Mouse (Mus musculus) embryonic facial prominence, embryonic 15.5 days (tissue): ENCODE results near the gene Scarf1. TPM values are rescaled to one million over a fixed set of nuclear protein-coding genes. Genes with fewer than 3 reads are reported as not detected.

Source experiments
- ATAC-seq: fragments of 200-750 bp; cut with Nextera tagmentation; 2 replicates; pipeline ENCODE4 v1.8.0; 2017; ENCODE audit warnings: low read depth, moderate TSS enrichment; ENCODE audit not compliant: insufficient number of reproducible peaks, low FRiP score, low TSS enrichment
- H3K27ac ChIP-seq: fragments of 300-500 bp; sonication (generic); replicated peaks from 2 replicates; pipeline ENCODE4 v1.5.1; 2015; ENCODE audit warnings: mild to moderate bottlenecking, inconsistent platforms
- H3K27me3 ChIP-seq: fragments of 300-500 bp; sonication (generic); 2 replicates; pipeline ENCODE4 v1.6.1; 2015; ENCODE audit warnings: inconsistent platforms
- H3K36me3 ChIP-seq: fragments of 300-500 bp; sonication (generic); 2 replicates; pipeline ENCODE4 v1.6.1; 2015; ENCODE audit warnings: mild to moderate bottlenecking, inconsistent platforms
- H3K4me1 ChIP-seq: fragments of 300-500 bp; sonication (generic); 2 replicates; pipeline ENCODE4 v1.6.1; 2015; ENCODE audit warnings: inconsistent platforms
- H3K4me2 ChIP-seq: fragments of 300-500 bp; sonication (generic); replicated peaks from 2 replicates; pipeline ENCODE4 v1.6.1; 2015; ENCODE audit warnings: mild to moderate bottlenecking, inconsistent platforms
- H3K4me3 ChIP-seq: fragments of 300-500 bp; sonication (generic); replicated peaks from 2 replicates; pipeline ENCODE4 v1.5.1; 2015; ENCODE audit warnings: mild to moderate bottlenecking, inconsistent platforms
- H3K9ac ChIP-seq: fragments of 300-500 bp; sonication (generic); 2 replicates; pipeline ENCODE4 v1.6.1; 2015; ENCODE audit warnings: inconsistent platforms
- H3K9me3 ChIP-seq: fragments of 300-500 bp; sonication (generic); replicated peaks from 2 replicates; pipeline ENCODE4 v1.6.1; 2016; ENCODE audit warnings: inconsistent platforms
- WGBS: fragments of 180-500 bp; shearing (Covaris S2); methylation state at CpG from one replicate; pipeline ENCODE4 v1.1.7; 2015; 5-methylcytosine and 5-hydroxymethylcytosine counted together
- polyA plus RNA-seq: library from polyadenylated mRNA; unstranded; fragments of >200 nt; fragmentation: Nextera tagmentation; extraction: Ambion mirVana; gene quantifications from 2 replicates; pipeline ENCODE4 v1.2.1, GENCODE M21; 2015

The Scarf1 gene
- polyA plus RNA-seq, 1 experiment from 2014 or later = 8.1 TPM

- WGBS = 75% methylated on average over 1 of the region's 1 CpGs
- no peaks in the 10 kb centered on the region for H3K27me3 ChIP-seq
- ATAC-seq = no peak
- H3K27ac ChIP-seq = no peak overlapping the region
- no peaks in the 10 kb centered on the region; the same call in 1 of the 2 replicates for H3K36me3 ChIP-seq
- no peak overlapping the region for H3K9ac ChIP-seq
- H3K4me2 ChIP-seq = no peak overlapping the region
- H3K4me3 ChIP-seq = no peak overlapping the region
- H3K9me3 ChIP-seq = no peaks in the 10 kb centered on the region
- H3K4me1 ChIP-seq = peaks cover 6% of the 10 kb centered on the region; the same call in 1 of the 2 replicates
Observed at GRCm38 (mm10) chr11:75558101-75558500, 44.8 kb downstream of the Scarf1 start.

DNA sequence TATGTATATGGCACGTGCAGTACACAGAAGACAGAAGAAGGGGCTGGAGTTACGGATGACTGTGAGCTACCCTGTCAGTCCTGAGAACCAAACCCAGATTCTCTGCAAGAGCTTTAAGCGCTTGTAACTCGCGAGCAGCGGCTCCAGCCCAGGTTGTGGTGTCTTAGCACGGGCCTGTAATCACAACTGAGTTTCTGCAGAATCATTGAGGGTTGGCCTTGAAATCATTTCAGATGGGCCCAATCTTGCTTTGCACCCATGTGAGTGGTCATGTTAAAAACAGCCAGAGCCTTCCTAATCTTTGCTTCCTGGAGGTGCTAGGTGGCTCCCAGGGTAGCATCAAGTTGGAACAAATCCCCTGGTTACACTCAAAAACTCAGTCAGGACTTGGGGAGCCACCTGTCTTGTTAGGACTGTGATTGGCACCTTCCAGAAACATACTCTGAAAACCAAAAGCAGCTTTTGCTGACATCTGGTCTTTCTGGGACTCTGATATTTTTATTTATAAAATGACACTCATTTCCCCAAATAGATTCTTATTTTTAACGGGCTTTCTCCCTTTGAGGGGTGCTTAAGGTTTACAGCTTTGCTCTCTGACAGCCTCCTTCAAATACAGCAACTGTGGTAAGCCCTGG, 46.6 kb downstream of the Scarf1 start:
- Histone ChIP-seq H3K9ac (no peak overlapping the region), H3K4me2 (no peak overlapping the region), H3K4me1 (0 out of 2 replicates have a peak, but pooled peaks cover 6% of the 10 kb centered on the region), H3K27ac (no peak overlapping the region), H3K4me3 (no peak overlapping the region), H3K27me3 (no peaks in the 10 kb centered on the region), H3K9me3 (no peaks in the 10 kb centered on the region), H3K36me3 (no peaks in the 10 kb centered on the region; the same call in 1 of the 2 replicates)
- ATAC-seq = no peak
- 78% methylated on average over 8 of the region's 8 CpGs for WGBS

DNA sequence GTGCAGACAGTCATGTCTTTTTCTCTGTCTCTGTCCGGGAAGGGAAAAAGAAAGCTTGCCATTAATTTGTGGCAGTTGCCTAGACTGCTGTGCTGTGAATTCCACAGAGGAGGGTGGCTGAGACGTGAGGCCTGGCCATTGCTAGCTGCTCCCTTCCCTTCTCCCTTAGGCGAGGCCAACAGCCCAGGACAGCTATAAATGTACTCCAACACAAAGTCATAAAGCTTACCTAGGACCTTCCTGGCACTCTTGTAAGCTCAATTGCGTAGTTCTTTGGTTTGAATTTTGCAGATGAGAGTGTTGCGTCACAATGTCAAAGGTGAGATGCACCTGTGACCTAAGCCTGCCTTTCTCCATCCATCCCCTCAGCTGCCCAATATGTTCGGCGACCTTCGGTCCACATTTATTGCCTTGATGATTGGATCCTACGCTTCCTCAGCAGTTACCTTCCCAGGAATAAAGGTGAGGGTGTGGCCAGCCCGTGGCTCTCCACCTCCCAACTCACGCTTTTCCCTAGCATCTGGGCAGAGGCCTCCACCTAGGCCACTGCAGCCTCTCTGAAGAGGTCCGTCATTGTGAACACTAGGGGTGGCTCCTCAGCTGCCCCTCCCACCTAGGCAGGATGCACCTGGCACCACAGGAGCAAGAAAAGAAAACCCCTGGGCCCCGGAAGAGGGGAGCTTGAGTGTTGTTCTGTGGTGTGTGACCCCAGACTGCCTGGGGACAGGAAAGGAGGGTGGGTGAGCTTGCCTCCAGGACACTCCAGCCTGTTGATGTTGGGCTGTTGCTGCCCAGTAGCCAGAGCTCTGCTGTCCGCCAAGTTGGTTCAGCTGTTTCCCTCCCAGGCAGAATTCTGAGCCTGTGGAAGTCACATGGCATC, 47.4 kb downstream of the Scarf1 start:
- Histone ChIP-seq H3K27ac (no peak overlapping the region), H3K9ac (no peak overlapping the region), H3K4me1 (0 out of 2 replicates have a peak, but pooled peaks cover 6% of the 10 kb centered on the region), H3K36me3 (no peaks in the 10 kb centered on the region; the same call in 1 of the 2 replicates), H3K9me3 (no peaks in the 10 kb centered on the region), H3K4me2 (no peak overlapping the region), H3K27me3 (no peaks in the 10 kb centered on the region), H3K4me3 (no peak overlapping the region)
- no peak for ATAC-seq
- 68% methylated on average over 14 of the region's 14 CpGs for WGBS

DNA sequence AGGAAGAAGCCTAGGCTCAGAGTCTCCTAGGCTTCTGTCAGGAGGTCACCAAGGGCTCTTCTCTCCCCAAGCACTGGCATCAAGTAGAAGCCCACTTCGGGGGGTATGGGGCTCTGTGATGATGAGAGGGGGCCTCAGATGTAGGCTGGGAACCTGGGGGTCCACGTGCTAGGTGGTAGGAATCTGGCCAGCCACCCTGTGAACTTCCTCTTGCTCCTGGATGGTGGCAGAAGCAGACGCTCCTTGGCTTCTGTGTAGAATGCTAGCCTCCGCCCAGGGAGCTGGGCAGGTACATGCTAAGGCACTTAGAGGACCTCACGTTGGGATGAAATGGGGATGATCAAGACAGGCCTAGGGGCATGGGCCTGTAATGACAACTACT, 48.1 kb downstream of the Scarf1 start:
- no peaks in the 10 kb centered on the region for H3K9me3 ChIP-seq
- no peak overlapping the region for H3K9ac ChIP-seq
- 67% methylated on average over 5 of the region's 5 CpGs for WGBS
- no peaks in the 10 kb centered on the region for H3K27me3 ChIP-seq
- H3K4me2 ChIP-seq = no peak overlapping the region
- 0 out of 2 replicates have a peak, but pooled peaks cover 6% of the 10 kb centered on the region for H3K4me1 ChIP-seq
- H3K4me3 ChIP-seq = no peak overlapping the region
- ATAC-seq = no peak
- H3K36me3 ChIP-seq = no peaks in the 10 kb centered on the region; the same call in 1 of the 2 replicates
- no peak overlapping the region for H3K27ac ChIP-seq

DNA sequence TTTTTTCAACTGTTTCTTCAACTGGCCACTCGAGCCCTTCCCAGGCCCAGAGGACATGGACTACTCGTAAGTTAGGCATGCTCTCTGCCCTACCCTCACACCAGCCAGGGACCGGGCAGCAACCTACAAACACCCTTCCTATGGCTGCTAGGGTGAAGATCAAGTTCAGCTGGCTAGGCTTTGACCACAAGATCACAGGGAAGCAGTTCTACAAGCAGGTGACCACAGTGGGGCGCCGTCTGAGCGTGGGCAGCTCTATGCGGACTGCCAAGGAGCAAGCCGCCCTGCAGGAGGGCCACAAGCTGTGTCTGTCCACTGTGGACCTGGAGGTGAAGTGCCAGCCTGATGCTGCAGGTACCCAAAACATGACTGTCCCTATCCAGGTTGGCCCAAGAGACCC, 49.5 kb downstream of the Scarf1 start:
- Histone ChIP-seq H3K27me3 (no peaks in the 10 kb centered on the region), H3K4me3 (no peak overlapping the region), H3K27ac (no peak overlapping the region), H3K36me3 (no peaks in the 10 kb centered on the region), H3K4me1 (0 out of 2 replicates have a peak, but pooled peaks cover 6% of the 10 kb centered on the region), H3K9ac (no peak overlapping the region), H3K4me2 (no peak overlapping the region), H3K9me3 (no peaks in the 10 kb centered on the region)
- no peak for ATAC-seq
- WGBS = 88% methylated on average over 8 of the region's 8 CpGs

DNA sequence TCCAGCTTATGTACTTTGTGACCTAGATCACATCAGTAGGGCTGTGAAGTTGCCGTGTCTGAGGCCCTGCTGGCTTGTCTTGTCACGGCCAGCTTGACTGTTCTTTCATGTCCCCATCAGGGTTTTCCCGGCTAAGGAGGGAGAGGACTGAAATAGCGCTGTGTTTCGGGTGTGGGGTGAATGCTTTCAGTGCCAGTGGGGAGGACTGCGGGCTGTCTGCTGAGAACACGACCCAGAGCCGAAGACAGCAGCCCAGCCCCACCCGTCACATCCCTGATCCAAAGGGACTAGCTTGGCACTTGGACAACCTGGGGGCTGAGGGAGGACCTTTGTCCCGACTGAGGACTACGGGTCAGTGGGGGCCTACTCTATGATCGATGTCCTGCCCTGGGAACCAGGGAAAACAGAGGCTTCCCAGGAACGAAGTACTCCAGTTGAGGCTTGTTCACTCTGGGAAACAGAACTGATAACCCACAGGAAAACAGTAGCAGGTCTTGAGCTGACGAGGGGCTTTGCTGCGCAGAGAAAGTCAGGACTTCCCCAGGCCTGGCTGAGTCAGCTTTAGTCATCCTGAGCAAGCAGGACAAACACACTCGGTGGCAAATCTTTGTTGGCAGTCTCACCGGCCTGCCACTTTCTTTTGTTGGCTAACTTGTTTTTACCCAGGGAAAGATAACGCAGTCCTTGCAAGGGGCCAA, 50.7 kb downstream of the Scarf1 start:
- Histone ChIP-seq H3K9me3 (no peaks in the 10 kb centered on the region), H3K27ac (peak overlapping the region; percentile 17; the same call in 1 of the 2 replicates), H3K4me1 (0 out of 2 replicates have a peak, but pooled peaks cover 6% of the 10 kb centered on the region), H3K36me3 (no peaks in the 10 kb centered on the region), H3K4me2 (no peak overlapping the region), H3K27me3 (no peaks in the 10 kb centered on the region), H3K4me3 (no peak overlapping the region), H3K9ac (no peak overlapping the region)
- 60% methylated on average over 18 of the region's 18 CpGs for WGBS
- no peak for ATAC-seq

- Histone ChIP-seq H3K4me1 (0 out of 2 replicates have a peak, but pooled peaks cover 4% of the 10 kb centered on the region), H3K27me3 (no peaks in the 10 kb centered on the region), H3K9me3 (no peaks in the 10 kb centered on the region), H3K4me2 (no peak overlapping the region), H3K27ac (no peak overlapping the region), H3K36me3 (no peaks in the 10 kb centered on the region), H3K9ac (no peak overlapping the region), H3K4me3 (no peak overlapping the region)
- no peak for ATAC-seq
- 73% methylated on average over 2 of the region's 2 CpGs for WGBS
Observed at GRCm38 (mm10) chr11:75565849-75566248, 52.5 kb downstream of the Scarf1 start.

DNA sequence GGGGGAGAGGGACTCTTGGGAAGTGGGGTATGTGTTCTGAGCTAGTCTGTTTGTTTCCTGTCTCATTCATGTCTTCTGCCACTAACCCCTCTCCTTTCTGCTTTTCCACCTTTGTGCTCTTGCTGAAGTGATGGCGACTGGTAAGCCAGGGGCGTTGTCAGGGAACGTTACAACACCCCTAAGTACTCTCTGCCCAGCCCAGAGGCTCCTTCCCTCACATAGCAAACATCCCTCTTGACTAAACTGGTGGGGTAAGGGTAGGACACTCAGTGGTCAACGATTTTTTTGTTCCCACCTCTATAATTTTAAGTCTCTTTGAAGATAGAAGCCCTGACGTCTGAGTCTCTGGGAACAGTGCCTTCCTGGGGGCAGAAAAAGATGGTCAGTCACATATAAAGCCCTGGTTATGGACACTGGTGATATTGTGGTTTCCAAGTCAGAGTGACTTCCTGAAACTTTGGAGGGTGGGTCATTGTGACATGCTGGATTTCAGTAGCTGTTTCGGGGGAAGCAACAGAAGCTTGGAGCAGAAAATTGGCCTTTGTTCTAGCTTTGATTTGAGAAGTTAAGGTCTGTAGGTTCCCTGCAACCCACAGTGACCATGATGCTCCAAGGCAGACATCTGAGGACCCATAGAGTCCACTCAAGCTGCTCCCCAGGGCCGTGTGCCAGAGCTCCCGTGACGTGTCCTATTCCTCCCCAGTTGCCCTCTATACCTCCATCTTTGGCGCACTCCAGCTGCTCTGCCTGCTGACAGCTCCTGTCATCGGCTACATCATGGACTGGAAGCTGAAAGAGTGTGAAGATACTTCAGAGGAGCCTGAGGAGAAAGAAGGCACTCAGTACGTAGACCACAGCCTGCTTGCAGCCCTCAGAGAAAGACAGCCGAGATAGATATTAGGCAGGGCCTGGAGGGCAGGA, 53.2 kb downstream of the Scarf1 start:
- Histone ChIP-seq H3K4me1 (peaks cover 7% of the 10 kb centered on the region; the same call in 1 of the 2 replicates), H3K4me3 (no peak overlapping the region), H3K27me3 (no peaks in the 10 kb centered on the region), H3K9ac (no peak overlapping the region), H3K27ac (no peak overlapping the region; the same call in none of the 2 replicates), H3K9me3 (no peaks in the 10 kb centered on the region), H3K4me2 (no peak overlapping the region), H3K36me3 (no peaks in the 10 kb centered on the region)
- WGBS = 65% methylated on average over 13 of the region's 13 CpGs
- no peak; the same call in 1 of the 2 replicates for ATAC-seq

GRCm38 (mm10) chr11:75567346-75568114, 54.2 kb downstream of the Scarf1 start:
- Histone ChIP-seq H3K36me3 (no peaks in the 10 kb centered on the region), H3K27me3 (no peaks in the 10 kb centered on the region), H3K27ac (no peak overlapping the region; the same call in 1 of the 2 replicates), H3K9me3 (no peaks in the 10 kb centered on the region), H3K4me3 (no peak overlapping the region), H3K9ac (no peak overlapping the region), H3K4me2 (no peak overlapping the region), H3K4me1 (peaks cover 17% of the 10 kb centered on the region)
- WGBS = 57% methylated on average over 9 of the region's 9 CpGs
- no peak for ATAC-seq

GRCm38 (mm10) chr11:75568115-75568511, 54.8 kb downstream of the Scarf1 start:
- Histone ChIP-seq H3K4me1 (peaks cover 23% of the 10 kb centered on the region), H3K9ac (no peak overlapping the region), H3K27me3 (no peaks in the 10 kb centered on the region), H3K4me2 (no peak overlapping the region), H3K4me3 (no peak overlapping the region), H3K36me3 (no peaks in the 10 kb centered on the region), H3K9me3 (no peaks in the 10 kb centered on the region), H3K27ac (no peak overlapping the region)
- no peak for ATAC-seq
- 78% methylated on average over 6 of the region's 6 CpGs for WGBS
